Mouse (Mus musculus) cerebellum, adult 8-10 months (tissue): Measurements from ENCODE around the gene Jam3.
A peak's percentile ranks its signal among the peaks of the same experiment; 100 is the strongest.
"Not testable (repeated sequence)": the region's sequence is repeated elsewhere in the genome, so short reads cannot be mapped to it uniquely, and the experiment has no call there.

ENCODE experiments used
- DNase-seq: peaks from one replicate; pipeline ENCODE4 v3.0.0; 2022

The Jam3 gene

GRCm38 (mm10) chr9:27166981-27167380, 11.8 kb upstream of the Jam3 start:
- no peak for DNase-seq

GRCm38 (mm10) chr9:27165596-27165995, 10.4 kb upstream of the Jam3 start:
- no peak for DNase-seq

GRCm38 (mm10) chr9:27164957-27165356, 9.7 kb upstream of the Jam3 start:
- no peak for DNase-seq

GRCm38 (mm10) chr9:27163661-27164060, 8.4 kb upstream of the Jam3 start:
- DNase-seq: not testable (repeated sequence)

GRCm38 (mm10) chr9:27153861-27154260, 1.4 kb downstream of the Jam3 start:
- DNase-seq: no peak

- DNase-seq: no peak
These were observed 5.4 kb downstream of the Jam3 start for GRCm38 (mm10) chr9:27149836-27150235.

GRCm38 (mm10) chr9:27148631-27149471, 6.4 kb downstream of the Jam3 start:
- DNase-seq: no peak

GRCm38 (mm10) chr9:27147946-27148345, 7.3 kb downstream of the Jam3 start:
- DNase-seq: no peak

- no peak for DNase-seq
These were observed 8.4 kb downstream of the Jam3 start for GRCm38 (mm10) chr9:27146826-27147225.

GRCm38 (mm10) chr9:27144996-27145395, 10.2 kb downstream of the Jam3 start:
- DNase-seq: no peak

GRCm38 (mm10) chr9:27144271-27144840, 10.9 kb downstream of the Jam3 start:
- no peak for DNase-seq

GRCm38 (mm10) chr9:27140432-27141065, 14.7 kb downstream of the Jam3 start:
- no peak for DNase-seq

GRCm38 (mm10) chr9:27136651-27137050, 18.6 kb downstream of the Jam3 start:
- no peak for DNase-seq

GRCm38 (mm10) chr9:27135372-27135771, 19.8 kb downstream of the Jam3 start:
- DNase-seq: no peak

GRCm38 (mm10) chr9:27134410-27134809, 20.8 kb downstream of the Jam3 start:
- DNase-seq: peak; percentile 68

GRCm38 (mm10) chr9:27128629-27129028, 26.6 kb downstream of the Jam3 start:
- DNase-seq: no peak

- no peak for DNase-seq
These were observed 28.7 kb downstream of the Jam3 start for GRCm38 (mm10) chr9:27126543-27126942.

GRCm38 (mm10) chr9:27125450-27125849, 29.8 kb downstream of the Jam3 start:
- no peak for DNase-seq

- DNase-seq: no peak
These were observed 31.3 kb downstream of the Jam3 start for GRCm38 (mm10) chr9:27123947-27124346.

- no peak for DNase-seq
These were observed 32.3 kb downstream of the Jam3 start for GRCm38 (mm10) chr9:27122963-27123362.

- DNase-seq: no peak
These were observed 33.1 kb downstream of the Jam3 start for GRCm38 (mm10) chr9:27122076-27122475.

GRCm38 (mm10) chr9:27121254-27121653, 34.0 kb downstream of the Jam3 start:
- DNase-seq: no peak

GRCm38 (mm10) chr9:27111756-27112155, 43.5 kb downstream of the Jam3 start:
- DNase-seq: no peak

- DNase-seq: no peak
These were observed 44.5 kb downstream of the Jam3 start for GRCm38 (mm10) chr9:27110681-27111080.
